Mouse (Mus musculus): ENCODE measurements around the gene Ddx19b. TPM values are rescaled to one million over a fixed set of nuclear protein-coding genes. Genes with fewer than 3 reads are reported as not detected.

Gene Ddx19b
- polyA plus RNA-seq, 1 experiment from 2014 or later = 4.9 TPM

DNA sequence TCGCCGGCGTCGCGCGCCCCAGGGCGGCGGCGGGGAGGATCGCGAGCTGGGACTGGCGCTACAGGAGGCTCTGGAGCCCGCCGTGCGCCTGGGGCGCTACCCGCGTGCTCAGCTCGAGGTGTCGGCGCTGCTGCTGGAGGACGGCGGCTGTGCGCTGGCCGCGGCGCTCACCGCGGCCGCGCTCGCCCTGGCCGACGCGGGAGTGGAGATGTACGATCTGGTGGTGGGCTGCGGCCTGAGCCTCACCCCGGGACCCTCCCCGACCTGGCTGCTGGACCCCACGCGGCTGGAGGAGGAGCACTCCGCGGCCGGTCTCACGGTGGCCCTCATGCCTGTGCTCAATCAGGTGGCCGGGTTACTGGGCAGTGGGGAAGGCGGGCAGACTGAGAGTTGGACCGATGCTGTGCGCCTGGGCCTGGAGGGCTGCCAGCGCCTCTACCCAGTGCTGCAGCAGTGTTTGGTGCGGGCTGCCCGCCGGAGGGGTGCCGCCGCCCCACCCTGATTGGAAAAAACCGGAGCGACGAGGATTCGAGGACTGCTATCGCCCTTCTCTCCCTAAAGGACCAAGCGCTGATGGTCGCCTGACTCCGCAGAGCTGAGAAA lies 25.2 kb upstream of the Ddx19b start:
- Histone ChIP-seq H3K9me3 (replicated peaks) (no peaks in the 10 kb centered on the region), H3K27me3 (replicated peaks) (no peaks in the 10 kb centered on the region), H3K36me3 (peaks cover 52% of the 10 kb centered on the region), H3K4me3 (peak overlapping the region; percentile 77), H3K9ac (peak overlapping the region; percentile 95), H3K4me1 (peaks cover 65% of the 10 kb centered on the region), H3K27ac (peak overlapping the region; percentile 85), H3K4me2 (peak overlapping the region; percentile 99)
- WGBS (ENCODE audit: insufficient replicate concordance) = under 1% methylated on average over 63 of the region's 63 CpGs
- ATAC-seq = peak; percentile 54

DNA sequence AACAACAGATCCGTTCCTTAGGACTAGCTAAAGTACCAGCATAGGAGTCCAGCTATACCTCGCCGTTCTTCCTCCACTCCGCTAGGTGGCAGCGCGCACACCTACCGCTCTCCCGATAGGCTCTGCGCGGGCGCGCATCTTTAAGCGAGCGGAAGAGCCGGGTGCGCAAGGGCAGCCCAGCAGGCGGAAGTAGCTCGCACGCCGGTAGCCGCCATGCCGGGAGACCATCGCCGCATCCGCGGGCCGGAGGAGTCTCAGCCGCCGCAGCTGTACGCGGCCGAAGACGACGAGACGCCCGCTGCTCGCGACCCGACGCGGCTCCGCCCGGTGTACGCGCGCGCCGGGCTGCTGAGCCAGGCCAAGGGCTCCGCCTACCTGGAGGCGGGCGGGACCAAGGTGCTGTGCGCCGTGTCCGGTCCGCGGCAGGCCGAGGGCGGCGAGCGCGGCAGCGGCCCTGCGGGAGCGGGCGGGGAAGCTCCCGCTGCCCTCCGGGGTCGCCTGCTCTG lies 24.7 kb upstream of the Ddx19b start, which contains the start of gene Exosc6:
Gene Exosc6, plus strand, starts transcription at position 182 of the 506 bp plus-strand sequence.
- ATAC-seq = peak; percentile 91
- WGBS (ENCODE audit: insufficient replicate concordance) = under 1% methylated on average over 68 of the region's 68 CpGs
- peaks cover 58% of the 10 kb centered on the region for H3K36me3 ChIP-seq

DNA sequence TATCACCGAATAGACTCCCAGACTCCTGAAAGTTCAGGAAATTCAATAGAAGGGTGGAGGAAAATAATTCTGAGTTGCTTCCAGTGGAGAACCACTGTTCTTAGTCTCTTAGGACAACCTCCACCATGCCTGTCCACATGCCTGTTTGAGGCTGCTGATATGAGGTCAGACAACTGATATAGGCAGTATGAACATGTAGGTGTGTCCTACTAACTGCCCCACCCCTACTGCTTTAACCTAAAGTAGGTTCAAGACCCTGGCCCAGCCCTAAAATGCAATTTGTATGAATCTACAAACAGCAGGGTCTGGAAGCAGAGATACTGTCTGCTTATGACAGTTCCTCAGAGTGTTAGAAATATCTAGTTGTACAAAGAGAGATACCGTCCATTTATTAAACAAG lies 24.1 kb upstream of the Ddx19b start:
- Histone ChIP-seq H3K4me3 (peak overlapping the region; percentile 77), H3K27ac (peak overlapping the region; percentile 74), H3K4me2 (peak overlapping the region; percentile 99), H3K9ac (0 out of 2 replicates have a peak overlapping the region, but pooled peaks have one; percentile 7), H3K27me3 (replicated peaks) (no peaks in the 10 kb centered on the region), H3K36me3 (peaks cover 64% of the 10 kb centered on the region), H3K4me1 (peaks cover 54% of the 10 kb centered on the region), H3K9me3 (replicated peaks) (no peaks in the 10 kb centered on the region)
- 61% methylated on average over 2 of the region's 2 CpGs for WGBS (ENCODE audit: insufficient replicate concordance)
- peak; percentile 53 for ATAC-seq

More for the DNA sequence above, 24.7 kb upstream of the Ddx19b start, which contains the start of gene Exosc6:
- H3K9me3 ChIP-seq (replicated peaks) = no peaks in the 10 kb centered on the region
- peak within 1 kb of the TSS; percentile 85 for H3K27ac ChIP-seq
- H3K4me2 ChIP-seq = peak within 1 kb of the TSS; percentile 99
- peak within 1 kb of the TSS; percentile 77 for H3K4me3 ChIP-seq
- peak within 1 kb of the TSS; percentile 95 for H3K9ac ChIP-seq
- no peaks in the 10 kb centered on the region for H3K27me3 ChIP-seq (replicated peaks)
- H3K4me1 ChIP-seq = peaks cover 59% of the 10 kb centered on the region

DNA sequence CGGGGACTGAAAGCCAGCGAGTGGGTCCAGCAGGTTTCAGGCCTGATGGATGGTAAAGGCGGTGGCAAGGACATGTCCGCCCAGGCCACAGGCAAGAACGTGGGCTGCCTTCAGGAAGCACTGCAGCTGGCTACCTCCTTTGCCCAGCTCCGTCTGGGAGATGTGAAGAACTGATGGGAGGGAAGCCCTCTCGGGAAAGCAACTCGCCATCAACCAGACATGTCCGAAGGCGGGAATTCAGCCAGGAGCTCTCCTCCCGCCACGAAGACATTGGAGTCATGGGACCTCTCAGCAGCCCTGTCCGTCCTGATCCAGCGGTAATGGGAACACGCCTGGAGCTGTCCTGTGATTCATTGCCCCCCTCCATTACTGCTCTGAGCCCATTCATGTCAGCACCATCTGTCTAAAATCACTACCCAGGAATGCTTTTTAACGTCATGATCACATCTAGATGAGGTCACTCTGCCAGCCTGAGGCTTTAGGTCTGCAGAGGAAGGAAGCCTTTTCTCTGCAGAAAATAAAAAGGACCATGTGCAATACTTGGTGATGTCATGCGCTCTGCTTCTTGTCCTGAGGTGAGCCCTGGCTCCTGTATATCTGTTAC lies 23.6 kb upstream of the Ddx19b start:
- no peak overlapping the region for H3K4me3 ChIP-seq
- H3K27ac ChIP-seq = peak overlapping the region; percentile 74
- peaks cover 69% of the 10 kb centered on the region for H3K36me3 ChIP-seq
- WGBS (ENCODE audit: insufficient replicate concordance) = 91% methylated on average over 17 of the region's 17 CpGs
- H3K9me3 ChIP-seq (replicated peaks) = no peaks in the 10 kb centered on the region
- no peaks in the 10 kb centered on the region for H3K27me3 ChIP-seq (replicated peaks)
- no peak for ATAC-seq
- H3K4me2 ChIP-seq = peak overlapping the region; percentile 99; the same call in 1 of the 2 replicates
- H3K4me1 ChIP-seq = peaks cover 48% of the 10 kb centered on the region
- no peak overlapping the region; the same call in 1 of the 2 replicates for H3K9ac ChIP-seq

DNA sequence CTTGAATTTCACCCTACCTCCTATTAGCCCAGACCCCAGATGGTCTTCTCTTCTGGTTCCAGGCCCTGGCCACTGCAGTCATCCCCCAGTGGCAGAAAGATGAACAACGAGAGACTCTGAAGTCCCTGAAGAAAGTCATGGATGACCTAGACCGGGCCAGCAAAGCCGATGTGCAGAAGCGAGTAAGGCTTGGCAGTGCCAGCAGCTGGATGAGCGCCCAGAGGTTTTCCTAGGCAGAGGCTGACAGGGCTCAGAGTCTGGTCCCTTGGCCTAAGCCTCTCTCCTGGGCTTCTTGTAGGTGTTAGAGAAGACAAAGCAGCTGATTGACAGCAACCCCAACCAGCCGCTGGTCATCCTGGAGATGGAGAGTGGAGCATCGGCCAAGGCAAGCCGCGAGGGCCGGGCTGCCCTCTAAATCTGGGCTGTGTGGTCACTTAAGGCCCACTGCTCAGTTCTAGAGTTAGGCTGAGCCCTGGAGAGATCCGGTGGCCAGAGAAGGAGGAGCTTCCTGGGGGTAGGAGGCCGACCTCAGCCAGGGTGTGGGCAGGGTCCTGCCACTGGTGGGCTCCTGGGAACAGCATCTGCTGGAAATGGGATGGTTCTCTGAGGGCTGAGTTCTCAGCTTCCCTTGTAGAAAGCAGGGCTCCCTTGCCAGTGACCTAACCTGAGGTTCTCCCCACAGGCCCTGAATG lies 22.4 kb upstream of the Ddx19b start:
- no peaks in the 10 kb centered on the region for H3K9me3 ChIP-seq (replicated peaks)
- H3K27me3 ChIP-seq (replicated peaks) = no peaks in the 10 kb centered on the region
- H3K4me2 ChIP-seq = no peak overlapping the region
- no peak for ATAC-seq
- WGBS (ENCODE audit: insufficient replicate concordance) = 91% methylated on average over 12 of the region's 12 CpGs
- peaks cover 39% of the 10 kb centered on the region for H3K4me1 ChIP-seq
- H3K9ac ChIP-seq = no peak overlapping the region
- peaks cover 81% of the 10 kb centered on the region for H3K36me3 ChIP-seq
- no peak overlapping the region for H3K27ac ChIP-seq
- H3K4me3 ChIP-seq = no peak overlapping the region

DNA sequence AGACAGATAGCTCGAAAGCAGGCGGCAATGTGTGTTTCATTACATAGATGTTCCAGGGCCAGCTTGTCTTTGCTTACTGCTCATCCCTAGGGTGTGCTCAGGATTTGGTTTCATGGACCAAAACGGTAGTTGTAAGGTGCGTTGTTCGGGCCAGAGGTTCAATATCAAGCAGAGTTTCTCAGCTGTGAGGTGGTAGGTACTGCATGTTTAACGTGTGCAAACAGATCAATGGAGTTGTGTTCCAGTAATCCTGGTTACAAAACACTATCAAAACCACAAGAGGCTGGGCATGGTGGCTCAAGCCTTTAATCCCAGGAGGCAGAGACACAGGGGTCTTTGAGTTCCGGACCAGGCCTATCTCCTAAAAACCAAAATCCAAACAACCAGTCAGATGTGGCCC lies 17.6 kb upstream of the Ddx19b start:
- no peak for ATAC-seq
- WGBS (ENCODE audit: insufficient replicate concordance) = 90% methylated on average over 7 of the region's 7 CpGs
- Histone ChIP-seq H3K27me3 (replicated peaks) (no peaks in the 10 kb centered on the region), H3K27ac (no peak overlapping the region), H3K4me1 (no peaks in the 10 kb centered on the region; the same call in 1 of the 2 replicates), H3K9ac (no peak overlapping the region), H3K36me3 (peaks cover 100% of the 10 kb centered on the region), H3K9me3 (replicated peaks) (no peaks in the 10 kb centered on the region), H3K4me3 (no peak overlapping the region), H3K4me2 (no peak overlapping the region)

DNA sequence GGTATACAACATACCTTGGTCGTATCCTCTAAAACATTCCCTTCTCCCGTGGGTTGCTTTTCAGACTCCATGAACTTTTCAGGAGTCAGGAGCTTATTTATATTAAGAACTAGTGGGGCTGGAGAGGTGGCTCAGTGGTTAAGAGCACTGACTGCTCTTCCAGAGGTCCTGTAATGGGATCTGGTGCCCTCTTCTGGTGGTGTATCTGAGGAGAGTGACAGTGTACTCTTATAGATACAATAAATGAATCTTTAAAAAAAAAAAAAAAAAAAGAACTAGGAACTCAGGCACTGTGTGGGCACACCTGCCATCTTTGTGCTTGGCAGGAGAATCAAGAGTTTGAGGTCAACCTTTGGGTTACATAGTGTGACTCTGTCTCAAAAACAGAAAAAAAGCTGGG lies 17.1 kb upstream of the Ddx19b start:
- Histone ChIP-seq H3K4me3 (no peak overlapping the region), H3K9me3 (replicated peaks) (no peaks in the 10 kb centered on the region), H3K4me2 (no peak overlapping the region), H3K4me1 (no peaks in the 10 kb centered on the region), H3K27ac (no peak overlapping the region), H3K27me3 (replicated peaks) (no peaks in the 10 kb centered on the region), H3K9ac (no peak overlapping the region), H3K36me3 (peaks cover 100% of the 10 kb centered on the region)
- ATAC-seq = no peak
- WGBS (ENCODE audit: insufficient replicate concordance) = 85% methylated on average over 2 of the region's 2 CpGs

DNA sequence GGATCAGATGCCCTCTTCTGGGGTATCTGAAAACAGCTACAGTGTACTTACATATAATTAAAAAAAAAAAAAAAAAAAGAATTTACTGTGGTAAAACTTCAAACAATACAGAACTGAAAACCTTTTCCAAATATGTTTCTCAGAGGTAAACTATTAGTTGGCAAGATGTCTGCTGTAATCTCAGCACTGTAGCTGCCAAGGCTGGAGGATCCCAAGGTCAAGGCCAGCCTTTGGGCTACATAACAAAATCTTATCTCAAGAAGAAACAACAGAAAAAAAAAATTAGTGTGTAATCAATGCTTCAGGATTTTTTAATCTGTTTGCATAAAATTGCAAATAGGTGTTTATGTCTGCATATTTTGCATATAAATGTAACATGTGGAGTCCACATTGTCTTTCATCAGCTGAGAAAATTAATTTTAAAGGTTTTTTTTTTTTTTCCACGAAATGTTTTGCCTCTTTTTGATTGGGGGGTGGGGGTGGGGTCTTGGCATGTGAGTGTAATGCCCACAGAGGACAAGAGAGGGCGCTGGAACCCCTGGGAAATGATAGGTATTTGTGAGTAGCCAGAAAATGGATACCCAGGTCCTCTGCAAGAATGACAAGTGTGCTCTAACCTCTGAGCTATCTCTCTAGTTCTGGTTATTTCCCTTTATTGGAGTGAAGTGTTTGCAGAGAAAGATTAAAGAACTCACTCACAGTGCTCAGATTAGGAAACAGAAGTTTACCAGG lies 12.6 kb upstream of the Ddx19b start:
- Histone ChIP-seq H3K27ac (no peak overlapping the region), H3K36me3 (peaks cover 99% of the 10 kb centered on the region), H3K4me3 (no peak overlapping the region), H3K4me1 (no peaks in the 10 kb centered on the region), H3K9ac (no peak overlapping the region), H3K27me3 (replicated peaks) (no peaks in the 10 kb centered on the region), H3K9me3 (replicated peaks) (no peaks in the 10 kb centered on the region), H3K4me2 (no peak overlapping the region)
- ATAC-seq = no peak
- 38% methylated on average over 2 of the region's 2 CpGs for WGBS (ENCODE audit: insufficient replicate concordance)

DNA sequence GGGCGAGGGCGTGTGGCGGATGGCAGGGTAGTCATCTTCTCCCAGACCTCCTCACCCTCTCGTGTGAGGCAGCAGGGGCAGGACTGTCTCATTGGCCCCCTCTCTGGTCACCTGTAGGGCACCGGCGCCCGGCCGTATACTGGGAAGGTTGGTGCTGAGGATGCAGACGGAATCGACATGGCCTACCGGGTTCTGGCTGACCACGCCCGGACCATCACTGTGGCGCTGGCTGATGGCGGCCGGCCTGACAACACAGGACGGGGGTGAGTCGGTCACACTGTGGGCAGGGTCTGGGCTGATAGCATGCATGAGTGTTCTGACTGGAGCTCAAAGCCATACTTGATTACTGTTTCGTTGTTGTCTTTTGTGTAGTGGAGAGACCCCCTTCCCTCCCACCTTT lies 11.0 kb upstream of the Ddx19b start:
- H3K27ac ChIP-seq = no peak overlapping the region
- no peaks in the 10 kb centered on the region for H3K4me1 ChIP-seq
- H3K4me2 ChIP-seq = no peak overlapping the region
- 0 out of 2 replicates have a peak, but pooled peaks have one; percentile 30 for ATAC-seq
- H3K9ac ChIP-seq = no peak overlapping the region
- no peaks in the 10 kb centered on the region for H3K27me3 ChIP-seq (replicated peaks)
- no peaks in the 10 kb centered on the region for H3K9me3 ChIP-seq (replicated peaks)
- peaks cover 99% of the 10 kb centered on the region for H3K36me3 ChIP-seq
- no peak overlapping the region for H3K4me3 ChIP-seq
- 91% methylated on average over 19 of the region's 19 CpGs for WGBS (ENCODE audit: insufficient replicate concordance)

DNA sequence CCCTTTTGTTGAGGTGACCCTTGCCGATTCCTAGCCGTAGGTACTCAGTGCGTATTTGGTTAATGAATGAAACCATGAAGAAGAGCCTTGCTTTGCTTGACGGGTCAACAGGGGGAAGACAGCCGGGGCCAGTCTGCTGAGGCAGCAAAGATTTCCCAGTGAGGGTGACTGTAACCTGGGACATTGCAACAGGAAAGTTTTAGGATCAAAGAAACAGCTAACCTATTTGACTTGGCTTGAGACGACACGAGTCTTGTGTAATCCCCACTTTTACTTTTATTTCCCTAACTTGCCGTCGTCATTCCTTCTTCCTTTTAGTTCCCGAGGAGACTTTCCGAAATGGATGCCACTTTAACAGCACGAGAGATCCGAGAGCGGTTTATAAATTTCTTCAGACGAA lies 5.0 kb upstream of the Ddx19b start:
- Histone ChIP-seq H3K36me3 (peaks cover 62% of the 10 kb centered on the region), H3K9ac (no peak overlapping the region), H3K27me3 (replicated peaks) (peaks cover 5% of the 10 kb centered on the region; the same call in 1 of the 2 replicates), H3K4me3 (no peak overlapping the region), H3K4me1 (peaks cover 28% of the 10 kb centered on the region), H3K9me3 (replicated peaks) (no peaks in the 10 kb centered on the region), H3K4me2 (0 out of 2 replicates have a peak overlapping the region, but pooled peaks have one; percentile 79), H3K27ac (no peak overlapping the region)
- ATAC-seq = no peak
- WGBS (ENCODE audit: insufficient replicate concordance) = 93% methylated on average over 15 of the region's 15 CpGs

DNA sequence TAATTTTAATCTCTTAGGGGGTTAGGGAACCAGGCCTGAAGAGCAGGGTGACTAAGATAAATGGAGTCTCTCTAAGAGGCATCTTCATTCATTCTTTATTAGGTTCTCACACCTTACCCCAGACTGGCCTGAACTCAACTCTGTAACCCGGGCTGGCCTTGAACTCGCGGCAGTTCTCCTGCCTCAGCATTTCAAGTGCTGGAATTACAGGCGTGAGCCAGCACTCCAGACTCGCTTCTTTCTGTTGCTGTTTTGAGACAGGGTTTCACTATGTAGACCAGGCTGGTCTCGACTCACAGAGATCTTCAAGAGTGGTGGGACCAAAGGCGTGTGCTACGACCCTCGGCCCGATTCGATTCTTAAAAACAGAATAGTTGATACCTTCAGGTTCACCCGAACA lies 2.7 kb upstream of the Ddx19b start:
- peaks cover 39% of the 10 kb centered on the region for H3K36me3 ChIP-seq
- H3K9ac ChIP-seq = peak overlapping the region; percentile 95
- WGBS (ENCODE audit: insufficient replicate concordance) = 9% methylated on average over 12 of the region's 12 CpGs
- H3K27me3 ChIP-seq (replicated peaks) = peaks cover 7% of the 10 kb centered on the region; the same call in 1 of the 2 replicates
- peak; percentile 42 for ATAC-seq
- H3K4me2 ChIP-seq = peak overlapping the region; percentile 79
- no peaks in the 10 kb centered on the region for H3K9me3 ChIP-seq (replicated peaks)
- peaks cover 37% of the 10 kb centered on the region for H3K4me1 ChIP-seq
- H3K4me3 ChIP-seq = peak overlapping the region; percentile 86
- H3K27ac ChIP-seq = peak overlapping the region; percentile 91
